Mouse (Mus musculus): ENCODE data around the gene Ccl11.

The Ccl11 gene

DNA sequence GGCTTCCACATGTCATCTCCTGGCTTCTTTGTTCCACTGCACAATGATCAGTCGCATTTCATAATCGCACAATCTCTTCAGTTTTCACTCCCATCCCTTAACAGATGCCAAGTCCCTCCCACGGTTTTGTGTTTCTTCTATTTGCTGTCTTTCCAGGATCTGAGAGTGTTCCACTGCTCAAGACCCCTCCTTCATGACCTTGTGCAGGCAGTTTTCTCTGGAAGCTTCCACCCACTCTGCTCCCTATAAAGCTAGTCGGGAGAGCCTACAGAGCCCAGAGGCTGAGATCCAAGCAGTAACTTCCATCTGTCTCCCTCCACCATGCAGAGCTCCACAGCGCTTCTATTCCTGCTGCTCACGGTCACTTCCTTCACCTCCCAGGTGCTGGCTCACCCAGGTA, at the start of gene Ccl11:
Gene Ccl11, plus strand, starts transcription at position 178 of the 400 bp plus-strand sequence.
- in situ Hi-C loops (cut with MboI, MseI) = no loop called here

DNA sequence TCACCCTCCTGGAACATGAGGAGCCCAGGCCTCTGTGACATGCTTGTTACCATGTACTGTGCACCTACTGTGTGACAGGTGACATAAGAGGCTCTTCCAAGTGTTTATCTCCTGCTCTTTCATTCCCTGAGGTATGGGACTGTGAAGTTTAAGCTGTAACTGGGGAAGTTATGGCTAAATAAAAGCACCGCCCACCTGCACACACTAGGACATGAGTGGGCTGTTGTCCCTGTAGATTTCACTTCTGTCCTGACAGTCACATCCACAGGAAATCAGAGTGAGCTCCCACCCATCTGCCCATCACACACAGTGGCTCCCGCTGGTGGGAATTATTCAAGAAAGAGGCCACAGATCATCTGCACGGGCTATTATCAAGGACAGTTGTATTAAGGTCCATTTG, 47.5 kb upstream of the Ccl11 start:
- in situ Hi-C loops (cut with MboI, MseI) = no loop called here

DNA sequence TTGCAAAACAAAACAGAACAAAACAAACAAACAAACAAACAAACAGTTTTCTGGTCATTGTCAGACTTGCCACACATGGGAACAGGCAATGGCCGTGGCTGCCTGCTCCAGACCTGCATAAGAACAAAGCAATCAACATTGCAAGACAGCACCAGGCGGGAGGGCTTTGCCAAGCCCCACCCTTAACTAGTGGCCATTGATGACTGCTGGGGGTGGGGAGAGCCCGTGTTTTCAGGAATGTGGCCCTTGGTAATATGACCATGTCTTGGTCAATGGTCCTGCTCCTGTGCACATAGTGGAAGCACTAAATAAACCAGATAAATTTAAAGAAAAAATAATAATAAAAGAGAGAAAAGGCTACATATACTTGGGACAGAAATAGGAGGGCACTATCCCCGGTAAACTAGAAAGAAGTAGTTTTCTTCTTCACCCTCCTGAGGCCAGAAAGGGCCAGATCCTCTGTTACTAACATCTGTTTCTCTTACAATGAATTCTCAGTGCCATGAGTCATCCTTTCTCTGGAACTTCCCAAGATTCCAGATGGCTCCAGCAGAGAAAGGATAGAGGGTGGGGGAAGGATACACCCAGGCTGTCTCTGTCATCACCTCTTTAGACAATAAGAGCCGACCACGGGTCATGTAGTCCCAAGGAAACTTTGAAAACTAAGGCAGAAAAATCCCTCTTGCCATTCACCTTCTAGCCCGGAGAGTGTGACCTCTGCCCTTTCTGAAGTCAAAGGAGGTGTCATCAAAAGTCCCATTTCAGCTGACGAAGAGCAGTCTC, 46.0 kb upstream of the Ccl11 start:
- in situ Hi-C loops (cut with MboI, MseI) = no loop called here

DNA sequence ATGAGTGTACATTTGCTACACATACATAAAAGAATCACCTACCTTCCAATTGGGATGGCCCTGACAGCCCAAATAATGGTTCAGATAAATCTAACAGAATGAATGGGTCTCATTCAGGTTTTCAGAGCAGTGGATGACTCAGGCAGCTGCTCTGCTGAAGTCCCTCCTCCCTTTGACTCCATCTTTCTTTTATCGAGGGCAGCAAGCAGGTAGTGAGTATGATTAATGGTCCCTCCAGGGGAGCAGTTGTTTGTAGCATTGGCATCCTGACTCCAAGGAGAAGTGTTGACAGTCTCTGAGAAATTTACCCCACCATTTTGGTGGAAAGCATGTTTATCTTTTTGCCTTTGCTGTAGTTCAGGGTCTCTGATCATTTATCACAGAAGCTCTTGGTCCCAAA, 43.9 kb upstream of the Ccl11 start:
- in situ Hi-C loops (cut with MboI, MseI) = no loop called here

DNA sequence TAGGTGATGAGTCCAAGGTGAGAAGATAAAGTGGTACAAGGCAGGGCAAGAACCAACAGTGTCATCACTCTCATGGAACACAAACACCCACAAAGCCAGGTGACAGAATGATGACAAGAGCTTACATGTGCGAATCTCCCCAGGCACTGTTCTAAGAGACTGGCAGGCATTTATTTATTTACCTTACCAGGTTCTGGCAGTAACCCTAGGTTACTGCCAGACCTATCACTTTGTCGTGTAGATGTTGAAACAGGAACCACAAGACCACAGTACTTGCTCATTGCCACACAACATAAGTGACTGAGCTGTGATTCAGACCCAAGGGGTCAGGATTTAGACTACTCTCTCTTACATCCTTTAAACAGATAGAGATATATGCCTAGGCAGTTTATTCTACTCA, 42.6 kb upstream of the Ccl11 start:
- in situ Hi-C loops (cut with MboI, MseI) = no loop called here

DNA sequence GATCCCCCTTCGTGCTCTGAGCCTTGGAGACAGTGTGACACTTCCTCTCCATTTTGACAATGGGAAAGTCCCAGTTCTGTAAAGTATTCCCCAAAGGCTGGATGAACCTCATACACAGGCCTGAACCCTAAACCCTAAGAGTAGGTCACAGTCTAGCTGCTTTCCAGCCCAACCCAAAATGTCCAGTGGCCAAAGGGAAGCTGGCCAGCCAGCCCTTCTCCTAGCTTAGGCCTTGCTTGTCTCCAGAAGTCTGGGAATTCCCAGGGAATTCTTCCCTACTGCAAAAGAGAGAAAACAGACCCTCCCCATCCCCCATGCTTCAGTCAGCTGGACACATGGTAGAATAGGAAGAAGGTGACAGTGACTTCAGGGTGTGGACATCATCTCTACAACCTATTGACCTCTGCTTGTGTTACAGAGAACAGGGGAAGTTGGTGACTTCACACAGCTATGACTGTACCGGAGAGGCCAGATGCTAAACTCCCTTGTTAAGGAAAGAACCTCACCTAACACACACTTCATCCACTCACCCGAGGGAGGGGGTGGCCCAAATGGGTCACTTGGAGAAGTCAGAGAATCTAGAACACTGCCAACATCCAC, 41.3 kb upstream of the Ccl11 start:
- in situ Hi-C loops (cut with MboI, MseI) = no loop called here

DNA sequence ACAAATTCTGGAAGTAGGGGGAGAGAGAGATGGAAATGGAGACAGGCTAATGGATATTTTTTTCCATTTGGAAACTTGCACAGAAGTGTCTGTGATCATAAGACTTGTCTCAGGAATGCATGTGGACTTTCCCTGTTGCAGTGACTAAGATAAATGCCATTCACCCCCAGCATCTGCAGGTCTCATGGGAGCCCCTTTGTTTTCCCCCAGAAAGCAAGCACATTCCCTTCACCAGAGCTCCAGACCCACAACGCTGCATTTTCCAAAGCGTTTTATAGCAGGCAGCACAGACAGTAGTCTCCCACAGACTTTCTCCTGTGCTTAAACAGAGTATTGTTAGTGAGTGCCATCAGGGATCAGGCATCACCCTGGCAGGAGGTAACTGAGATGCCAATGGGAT, 38.2 kb upstream of the Ccl11 start:
- in situ Hi-C loops (cut with MboI, MseI) = no loop called here

DNA sequence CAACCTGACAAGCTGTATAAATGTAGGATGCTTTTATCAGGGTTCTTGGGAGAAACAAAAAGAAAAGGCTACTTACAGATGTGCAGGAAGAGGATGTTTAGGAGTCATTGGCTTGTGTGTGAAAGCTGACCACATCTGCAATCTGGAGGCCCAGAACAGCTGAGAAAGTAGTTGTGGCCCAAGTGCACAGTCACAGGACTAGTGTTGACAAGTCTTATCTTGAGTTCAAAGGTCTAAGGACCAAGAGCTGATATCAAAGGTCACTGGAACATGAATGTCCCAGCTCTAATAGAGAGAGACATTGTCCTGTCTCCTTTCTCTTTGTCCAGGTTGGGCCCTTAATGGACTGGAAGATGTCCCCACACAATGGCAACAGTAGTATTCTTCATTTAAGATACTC, 37.8 kb upstream of the Ccl11 start:
- in situ Hi-C loops (cut with MboI, MseI) = no loop called here

DNA sequence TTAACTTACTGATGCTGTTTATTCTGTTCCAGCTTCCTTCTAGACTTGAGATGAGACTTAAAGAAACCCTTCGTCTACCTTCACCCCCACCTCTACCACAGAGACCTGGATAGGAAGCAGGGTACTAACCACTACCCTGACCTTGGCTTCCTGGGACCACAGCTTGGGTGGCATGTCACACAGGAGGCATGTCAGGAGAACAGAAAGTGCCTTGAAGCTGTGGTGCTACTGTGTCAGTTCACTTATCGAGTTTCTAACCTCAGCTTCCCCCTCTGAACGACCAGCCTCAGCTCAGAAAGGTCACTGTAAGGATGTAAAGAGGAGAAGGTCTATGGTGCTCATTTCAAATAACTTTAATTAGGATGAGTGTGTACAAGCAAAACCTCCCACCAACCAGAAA, 36.2 kb upstream of the Ccl11 start:
- in situ Hi-C loops (cut with MboI, MseI) = no loop called here

DNA sequence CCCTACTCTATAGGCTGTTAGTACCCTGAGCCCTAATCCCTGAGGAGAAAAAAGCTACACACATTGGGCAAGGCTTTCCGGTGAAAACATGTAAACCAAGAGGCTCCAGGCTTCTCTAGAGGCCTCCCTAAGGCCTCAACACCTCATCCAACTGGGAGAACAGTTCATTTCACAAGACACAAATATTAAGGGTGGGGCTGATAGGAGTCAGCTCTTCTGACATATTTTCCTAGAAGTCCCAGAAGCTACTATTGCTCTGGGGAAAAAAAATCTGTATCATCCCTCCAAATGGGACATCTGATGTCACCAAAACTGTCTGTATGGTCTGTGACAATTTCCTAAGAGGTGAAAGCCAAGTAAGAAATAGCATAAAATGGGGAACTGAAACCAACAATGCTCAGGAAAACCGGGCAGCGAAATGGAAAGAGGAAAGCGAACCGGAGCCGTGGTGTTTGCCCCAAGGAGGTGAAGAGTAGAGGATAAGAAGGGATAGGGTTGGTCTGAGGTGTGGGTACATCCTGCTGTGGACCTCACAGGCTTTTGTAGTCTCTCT, 35.0 kb upstream of the Ccl11 start:
- in situ Hi-C loops (cut with MboI, MseI) = no loop called here

DNA sequence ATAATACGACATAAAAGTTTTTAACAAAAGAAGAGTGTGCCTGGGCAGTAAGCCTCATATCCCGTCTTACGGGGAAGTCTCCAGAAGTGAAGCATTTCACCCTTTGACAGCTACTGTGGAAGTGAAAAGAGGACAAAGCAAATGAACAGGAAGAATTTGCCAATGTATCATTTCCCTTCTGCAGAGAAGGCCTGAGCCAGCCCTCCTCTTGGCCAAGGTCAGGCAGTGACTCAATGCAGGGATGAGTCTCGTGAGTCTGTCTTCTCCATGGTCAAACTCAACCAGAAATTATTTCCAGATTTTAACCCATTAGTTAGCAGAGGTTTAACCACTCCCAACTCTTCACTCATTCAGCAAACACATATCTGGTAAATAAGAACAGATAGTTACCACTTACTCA, 33.9 kb upstream of the Ccl11 start:
- in situ Hi-C loops (cut with MboI, MseI) = no loop called here

DNA sequence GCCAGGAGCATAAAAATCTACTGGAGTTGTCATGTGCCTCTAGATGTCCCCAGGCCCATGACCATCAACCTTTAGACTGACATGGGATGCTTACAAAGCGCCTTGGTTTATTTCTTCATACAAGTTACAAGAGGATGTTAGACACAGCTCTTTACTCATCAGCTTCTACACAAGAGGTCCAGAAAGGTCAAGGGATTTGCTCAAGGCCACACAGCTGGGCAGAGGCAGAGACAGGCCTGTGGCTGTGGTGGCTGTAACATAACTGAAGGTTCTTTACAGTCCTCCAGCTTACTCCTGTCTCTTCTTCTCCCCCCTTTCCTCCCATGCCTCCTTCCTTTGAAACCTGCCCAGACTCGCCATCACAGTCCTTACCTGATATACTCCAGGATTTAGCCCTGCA, 27.5 kb upstream of the Ccl11 start:
- in situ Hi-C loops (cut with MboI, MseI) = no loop called here

DNA sequence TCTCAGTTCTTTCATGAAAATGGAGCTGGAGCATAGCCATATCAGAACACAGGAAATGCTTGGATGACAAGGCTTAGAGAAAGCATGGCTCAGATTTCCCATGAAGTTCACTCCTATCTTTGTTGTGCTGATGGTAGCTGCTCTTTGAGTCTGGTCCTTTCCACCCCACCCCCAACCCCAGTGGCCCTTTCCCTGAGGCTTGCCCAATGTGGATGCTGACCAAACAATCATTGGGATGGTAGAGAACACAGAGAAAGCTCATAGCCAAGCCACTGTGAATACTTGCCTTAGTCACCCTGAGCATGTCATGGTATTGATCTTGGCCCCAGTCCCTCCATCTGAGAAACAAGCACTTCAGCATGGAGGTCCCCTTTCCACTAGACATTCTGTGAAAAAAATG, 25.5 kb upstream of the Ccl11 start:
- in situ Hi-C loops (cut with MboI, MseI) = no loop called here

DNA sequence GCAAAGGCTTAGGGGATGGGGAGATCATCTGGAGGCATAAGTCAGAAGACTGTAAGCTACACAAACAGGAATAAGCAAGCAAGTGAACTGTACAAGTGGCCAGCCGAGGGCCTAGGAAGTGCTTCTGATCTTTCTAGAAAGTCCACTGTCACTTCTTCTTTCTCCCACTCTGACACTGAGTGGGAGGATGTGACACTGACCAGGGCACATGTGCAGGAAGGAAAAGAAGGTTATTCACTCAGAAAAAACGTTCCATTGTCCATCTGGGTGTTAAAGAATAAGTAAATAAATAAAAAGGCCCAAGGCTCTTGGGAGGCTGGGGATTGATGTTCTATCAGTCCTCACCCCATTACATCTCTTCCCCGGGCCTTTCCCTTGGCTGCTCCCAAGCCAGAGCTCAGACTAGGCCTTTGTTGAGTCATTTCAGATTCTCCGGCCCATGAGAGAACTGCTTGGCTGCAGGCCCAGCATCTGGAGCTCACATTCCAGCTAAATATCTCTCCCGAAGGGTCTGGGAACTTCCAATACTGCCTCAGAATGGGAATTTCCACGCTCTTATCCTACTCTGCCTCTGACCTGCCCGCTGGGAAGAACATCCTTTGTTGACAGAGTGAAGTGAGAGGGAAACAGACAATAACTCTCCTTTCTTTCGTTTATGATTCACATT, 24.8 kb upstream of the Ccl11 start:
- in situ Hi-C loops (cut with MboI, MseI) = no loop called here

DNA sequence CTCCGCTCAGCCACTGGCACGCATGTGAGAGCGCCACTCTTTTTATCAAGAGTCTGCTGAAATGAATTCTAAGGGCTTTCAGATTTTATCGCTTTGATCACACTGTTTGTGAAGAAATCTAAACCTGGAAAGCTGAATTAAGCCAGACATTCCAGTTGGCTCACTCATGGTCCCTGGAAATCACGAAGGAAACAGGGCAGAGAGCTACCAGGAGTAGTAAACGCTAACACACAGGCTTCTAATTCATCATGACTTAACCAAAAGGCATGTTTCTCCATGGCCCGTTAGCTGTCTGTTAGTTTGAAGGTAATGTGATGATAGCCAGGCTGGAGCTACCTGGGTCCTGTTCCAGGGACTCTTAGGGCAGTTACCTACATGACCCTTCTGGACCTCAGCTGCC, 23.2 kb upstream of the Ccl11 start:
- in situ Hi-C loops (cut with MboI, MseI) = no loop called here

DNA sequence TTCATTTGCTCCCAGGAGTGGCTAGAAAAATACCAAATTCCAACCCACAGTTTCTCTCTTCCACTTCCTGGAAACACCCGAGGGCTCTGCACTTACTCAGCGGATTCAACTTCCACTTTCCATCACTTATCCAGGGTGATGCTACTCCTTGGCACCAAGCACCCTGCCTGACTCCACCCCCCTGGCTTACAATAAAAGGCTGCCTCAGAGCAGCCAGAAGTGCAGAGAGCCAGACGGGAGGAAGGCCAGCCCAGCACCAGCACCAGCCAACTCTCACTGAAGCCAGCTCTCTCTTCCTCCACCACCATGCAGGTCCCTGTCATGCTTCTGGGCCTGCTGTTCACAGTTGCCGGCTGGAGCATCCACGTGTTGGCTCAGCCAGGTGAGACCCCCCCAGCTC, 22.3 kb upstream of the Ccl11 start, which contains the start of gene Ccl2:
Gene Ccl2, plus strand, starts transcription at position 216 of the 400 bp plus-strand sequence.
- in situ Hi-C loops (cut with MboI, MseI) = no loop called here

DNA sequence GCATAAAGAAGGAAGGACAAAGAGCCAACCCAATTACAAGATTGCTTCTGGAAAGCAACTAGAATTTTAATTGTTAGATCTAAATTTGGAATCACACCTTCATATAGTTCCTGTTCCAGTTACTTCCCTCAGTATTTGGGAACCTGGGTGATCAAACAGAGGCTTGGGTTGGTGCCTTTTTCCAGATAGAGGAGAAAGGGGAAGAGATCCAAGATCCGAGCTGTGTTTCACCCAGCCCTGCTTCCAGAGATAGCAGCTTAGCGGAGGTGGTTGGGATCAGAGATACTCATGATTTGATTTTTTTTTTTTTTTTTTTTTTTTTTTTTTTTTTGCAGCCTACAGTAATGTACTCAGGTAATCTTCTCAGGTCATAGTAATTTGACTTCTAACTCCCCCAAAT, 21.8 kb upstream of the Ccl11 start:
- in situ Hi-C loops (cut with MboI, MseI) = no loop called here

DNA sequence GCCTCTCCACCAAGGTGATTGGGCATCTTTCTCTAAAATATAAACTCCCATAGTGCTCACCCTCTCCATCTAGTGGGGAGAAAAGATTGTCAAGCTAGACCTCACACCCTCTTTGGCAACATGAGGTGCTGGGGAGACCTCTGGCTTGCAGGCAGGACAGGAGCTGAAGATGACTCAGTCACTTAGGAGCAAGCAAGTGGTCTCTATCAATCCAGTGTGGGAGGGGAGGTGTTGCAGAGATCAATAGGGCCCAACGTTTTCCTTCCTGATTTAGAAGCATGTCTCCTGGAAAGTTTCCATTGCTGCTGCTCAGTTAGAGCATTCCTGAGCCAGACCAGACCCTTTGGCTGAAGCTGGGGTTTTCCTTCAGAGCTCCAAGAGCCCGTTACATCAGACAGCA, 19.1 kb upstream of the Ccl11 start, which contains the start of gene Gm17268:
Gene Gm17268, minus strand, starts transcription at position 28 of the 400 bp plus-strand sequence.
- in situ Hi-C loops (cut with MboI, MseI) = no loop called here

DNA sequence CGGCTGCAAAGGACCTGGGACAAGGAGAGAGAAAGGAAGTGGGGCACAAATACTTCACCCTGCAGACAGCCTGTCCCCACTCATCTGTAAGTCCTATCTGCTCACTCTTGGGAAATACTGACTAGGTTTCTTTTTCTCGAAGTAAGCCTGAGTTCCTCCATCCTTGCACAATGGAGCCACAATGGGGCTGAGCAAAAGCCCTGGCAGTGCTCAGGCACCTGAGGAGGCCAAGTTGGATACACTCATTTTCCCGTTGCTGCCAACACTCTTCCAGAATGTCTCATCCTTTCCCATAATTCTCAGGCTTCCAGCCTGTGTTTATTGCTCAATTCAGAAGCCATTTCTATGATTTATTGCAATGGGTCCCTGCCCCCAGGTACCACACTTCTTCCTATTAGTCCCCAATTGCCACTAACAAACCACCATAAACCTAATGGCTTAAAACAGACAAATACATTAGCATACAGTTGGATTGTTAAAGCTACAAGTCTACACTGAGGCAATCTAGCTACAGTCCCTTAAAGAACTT, 18.4 kb upstream of the Ccl11 start:
- in situ Hi-C loops (cut with MboI, MseI) = no loop called here

DNA sequence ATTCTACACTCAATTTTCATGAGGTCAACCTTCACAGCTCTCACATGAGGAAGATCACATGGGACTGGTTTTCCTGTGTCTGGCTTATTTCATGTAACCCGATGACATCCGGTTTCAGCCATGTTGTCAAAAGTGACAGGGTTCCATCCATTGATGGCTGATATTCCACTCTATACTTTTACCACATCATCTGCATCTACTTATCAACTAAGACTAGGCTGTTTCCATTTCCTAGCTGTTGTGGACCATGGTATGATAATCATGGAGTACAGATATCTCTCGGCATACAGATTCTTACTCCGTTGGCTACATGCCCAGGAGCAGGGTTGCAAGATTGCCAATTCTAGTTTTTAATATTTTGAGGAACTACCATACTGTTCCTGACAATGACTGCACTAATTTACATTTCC, 15.9 kb upstream of the Ccl11 start:
- in situ Hi-C loops (cut with MboI, MseI) = no loop called here

DNA sequence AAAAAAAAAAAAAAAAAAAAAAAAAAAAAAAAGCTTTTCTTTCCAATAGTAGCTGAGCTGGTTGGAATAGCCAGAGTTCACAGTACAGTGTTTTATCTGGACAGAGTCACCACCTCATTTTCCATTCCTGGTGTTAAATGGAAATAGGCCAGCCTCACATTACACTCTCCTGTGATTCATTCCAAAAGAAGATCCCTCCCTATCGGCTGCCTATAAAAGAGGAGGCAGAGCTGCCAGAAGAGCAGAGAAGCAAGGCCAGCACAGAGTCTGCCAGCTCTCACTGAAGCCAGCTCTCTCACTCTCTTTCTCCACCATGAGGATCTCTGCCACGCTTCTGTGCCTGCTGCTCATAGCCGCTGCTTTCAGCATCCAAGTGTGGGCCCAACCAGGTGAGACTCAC, 12.2 kb upstream of the Ccl11 start, which contains the start of gene Ccl7:
Gene Ccl7, plus strand, starts transcription at position 242 of the 400 bp plus-strand sequence.
- in situ Hi-C loops (cut with MboI, MseI) = no loop called here

DNA sequence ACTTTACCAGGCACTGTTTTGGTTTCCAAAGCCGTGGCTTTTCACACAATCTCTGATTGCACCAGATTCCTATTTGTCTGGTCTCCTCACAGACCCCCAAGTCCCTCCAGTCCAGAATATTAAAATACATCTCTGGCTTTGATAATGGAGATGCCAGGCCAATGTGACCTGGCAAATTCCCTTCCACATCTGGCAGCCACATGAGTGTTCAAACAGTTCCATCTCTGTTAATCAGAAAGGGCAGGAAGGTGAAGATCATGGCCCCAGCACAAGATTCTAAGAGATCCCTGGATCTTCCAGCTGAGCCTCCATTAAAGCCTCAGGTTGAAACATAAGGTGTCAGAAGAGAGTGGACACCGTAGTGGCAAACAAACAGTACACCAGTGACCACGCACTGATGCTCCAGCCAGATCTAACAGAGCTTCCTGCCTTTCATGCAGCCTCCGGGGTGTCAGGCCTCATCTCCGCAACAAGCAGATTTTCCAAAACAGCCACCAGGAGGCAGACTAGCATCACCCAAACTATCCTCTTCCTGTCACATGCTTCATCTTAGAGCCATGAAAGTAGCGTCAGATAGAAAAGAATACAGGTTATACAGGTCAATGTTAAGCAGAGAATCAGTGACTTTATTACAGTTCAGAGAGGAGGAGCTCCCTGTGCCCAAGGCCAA, 9.7 kb upstream of the Ccl11 start:
- in situ Hi-C loops (cut with MboI, MseI) = no loop called here

All from T-helper 17 cell (primary cell).